Comparison of ENCODE assay signal across 17 mouse cellular contexts in the genomic region with DNA sequence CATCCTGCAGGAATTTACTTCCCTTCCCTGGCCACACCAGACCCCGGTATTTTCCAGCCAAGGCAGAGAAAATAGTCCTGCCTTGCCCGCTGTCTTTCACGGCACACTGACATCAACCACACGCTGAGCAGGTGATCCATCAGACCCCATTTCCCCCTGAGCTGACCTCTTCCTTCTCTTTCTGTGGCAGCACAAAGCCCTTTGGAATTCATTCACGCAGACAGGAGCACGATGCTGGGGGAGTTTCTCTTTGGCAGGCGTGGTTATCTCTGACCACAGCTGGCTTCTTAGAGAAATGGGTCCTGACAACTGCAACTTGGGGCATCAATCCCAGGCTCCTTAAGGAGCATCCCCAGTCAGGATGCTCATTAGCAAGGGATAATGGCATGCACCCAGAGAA.
DNase-seq lines count a peak whose midpoint lies in the region; ATAC-seq and TF ChIP-seq lines count a peak whose summit lies in the region.
"Had no signal": no experiment of that assay in that cellular context is flagged by ENCODE, and none has a peak within 500 bp of the region (broad histone marks: within the 10 kb centered on the region; RNA-seq: fewer than 3 reads in every experiment).

No protein-coding gene starts in this region.

- no peak overlapping the region for H3K9ac ChIP-seq in forebrain, embryonic 12.5 days
- no peak overlapping the region for H3K9ac ChIP-seq in hindbrain, embryonic 16.5 days (ENCODE audit: low read depth, low read length)
- H3K9ac ChIP-seq in midbrain, postnatal 0 days (replicated peaks; ENCODE audit: low read length, poor library complexity, severe bottlenecking): no peak overlapping the region
- H3K9ac ChIP-seq: limb, embryonic 15.5 days; lung, embryonic 14.5 days had no signal

- no peak overlapping the region for H3K4me3 ChIP-seq in forebrain, embryonic 12.5 days (replicated peaks)
- H3K4me3 ChIP-seq in hindbrain, embryonic 16.5 days (ENCODE audit: low read length): no peak overlapping the region
- H3K4me3 ChIP-seq in midbrain, postnatal 0 days (ENCODE audit: low read depth, low read length): no peak overlapping the region
- H3K4me3 ChIP-seq: heart, embryonic 10.5 days; limb, embryonic 15.5 days had no signal

- WGBS in forebrain, embryonic 12.5 days: 2% methylated on average over 7 of the region's 7 CpGs
- WGBS in hindbrain, embryonic 16.5 days: 5% methylated on average over 7 of the region's 7 CpGs
- WGBS in midbrain, postnatal 0 days: 8% methylated on average over 7 of the region's 7 CpGs

- H3K27me3 ChIP-seq in forebrain, embryonic 12.5 days: no peaks in the 10 kb centered on the region
- H3K27me3 ChIP-seq in hindbrain, embryonic 16.5 days (replicated peaks; ENCODE audit: control insufficient read depth, insufficient read depth, low read length): no peaks in the 10 kb centered on the region
- no peaks in the 10 kb centered on the region for H3K27me3 ChIP-seq in midbrain, postnatal 0 days (ENCODE audit: insufficient read depth, low read length)
- H3K27me3 ChIP-seq: limb, embryonic 15.5 days had no signal

- intact Hi-C loops in heart, postnatal 10 days (cut with DNase I): loop anchor here (10.0 kb wide), 1 partner anchor 214 kb away; the partner anchor contains the start of gene Adra2a

- ATAC-seq in forebrain, embryonic 12.5 days (ENCODE audit: low FRiP score): no peak
- no peak for ATAC-seq in hindbrain, embryonic 16.5 days
- ATAC-seq in midbrain, postnatal 0 days (ENCODE audit: low FRiP score): no peak
- no peak for ATAC-seq in megakaryocyte-erythroid progenitor cell, adult 5-6 weeks (replicated peaks; ENCODE audit: low FRiP score, low TSS enrichment, poor library complexity, severe bottlenecking)

- H3K4me1 ChIP-seq in forebrain, embryonic 12.5 days: peaks cover 20% of the 10 kb centered on the region
- no peaks in the 10 kb centered on the region for H3K4me1 ChIP-seq in hindbrain, embryonic 16.5 days (ENCODE audit: control insufficient read depth, insufficient read depth, low read depth, low read length)
- H3K4me1 ChIP-seq in midbrain, postnatal 0 days (ENCODE audit: insufficient read depth, low read length): peaks cover 5% of the 10 kb centered on the region; the same call in 1 of the 2 replicates
- H3K4me1 ChIP-seq: limb, embryonic 15.5 days had no signal

- H3K27ac ChIP-seq in forebrain, embryonic 12.5 days: no peak overlapping the region
- no peak overlapping the region for H3K27ac ChIP-seq in hindbrain, embryonic 16.5 days (ENCODE audit: low read depth, low read length)
- no peak overlapping the region for H3K27ac ChIP-seq in midbrain, postnatal 0 days (ENCODE audit: low read depth, low read length)
- H3K27ac ChIP-seq: heart, embryonic 10.5 days; limb, embryonic 15.5 days had no signal

- H3K4me2 ChIP-seq in forebrain, embryonic 12.5 days: peak overlapping the region; percentile 22; the same call in 1 of the 2 replicates
- peak overlapping the region; percentile 17 for H3K4me2 ChIP-seq in hindbrain, embryonic 16.5 days (ENCODE audit: low read length)
- peak overlapping the region; percentile 12; the same call in 1 of the 2 replicates for H3K4me2 ChIP-seq in midbrain, postnatal 0 days (ENCODE audit: low read depth, low read length, poor library complexity, severe bottlenecking)
- H3K4me2 ChIP-seq: limb, embryonic 15.5 days; lung, embryonic 14.5 days had no signal

- DNase-seq in embryo, embryonic 10 days (ENCODE audit: low spot score): peak; percentile 72
- no peak for DNase-seq in midbrain, postnatal 0 days (ENCODE audit: low spot score)
- DNase-seq in heart, postnatal 10 days: no peak
- DNase-seq in urinary bladder, postnatal 25 days (ENCODE audit: low spot score): no peak
- DNase-seq in urinary bladder, postnatal 10 days (ENCODE audit: low spot score): no peak
- DNase-seq: cerebellum, adult 11 months; gastrocnemius, postnatal 10 days; heart, postnatal 4 days; kidney, adult 8-10 months; lung, embryonic 14.5 days; thymus, adult 18-20 months had no signal

- no peaks in the 10 kb centered on the region for H3K9me3 ChIP-seq in forebrain, embryonic 12.5 days
- H3K9me3 ChIP-seq in hindbrain, embryonic 16.5 days (ENCODE audit: control insufficient read depth, low read length): no peaks in the 10 kb centered on the region
- H3K9me3 ChIP-seq in midbrain, postnatal 0 days (ENCODE audit: low read length): no peaks in the 10 kb centered on the region
- H3K9me3 ChIP-seq: G1E; heart, embryonic 10.5 days; limb, embryonic 15.5 days had no signal

- TF ChIP-seq CTCF in midbrain, postnatal 0 days (IDR thresholded peaks at IDR 0.05): no peak

- H3K36me3 ChIP-seq in forebrain, embryonic 12.5 days (replicated peaks): no peaks in the 10 kb centered on the region
- H3K36me3 ChIP-seq in hindbrain, embryonic 16.5 days (ENCODE audit: control insufficient read depth, insufficient read depth, low read length): no peaks in the 10 kb centered on the region
- H3K36me3 ChIP-seq in midbrain, postnatal 0 days (ENCODE audit: insufficient read depth, low read length): no peaks in the 10 kb centered on the region
- H3K36me3 ChIP-seq: G1E; heart, embryonic 10.5 days; limb, embryonic 15.5 days had no signal
